Mouse (Mus musculus) A20 (cell line): ENCODE data around the gene Celf2.

Experiments used
- DNase-seq: peaks from one replicate; pipeline ENCODE4 v3.0.0-alpha.2; 2011; ENCODE audit warnings: low read depth, low spot score

The Celf2 gene

DNA sequence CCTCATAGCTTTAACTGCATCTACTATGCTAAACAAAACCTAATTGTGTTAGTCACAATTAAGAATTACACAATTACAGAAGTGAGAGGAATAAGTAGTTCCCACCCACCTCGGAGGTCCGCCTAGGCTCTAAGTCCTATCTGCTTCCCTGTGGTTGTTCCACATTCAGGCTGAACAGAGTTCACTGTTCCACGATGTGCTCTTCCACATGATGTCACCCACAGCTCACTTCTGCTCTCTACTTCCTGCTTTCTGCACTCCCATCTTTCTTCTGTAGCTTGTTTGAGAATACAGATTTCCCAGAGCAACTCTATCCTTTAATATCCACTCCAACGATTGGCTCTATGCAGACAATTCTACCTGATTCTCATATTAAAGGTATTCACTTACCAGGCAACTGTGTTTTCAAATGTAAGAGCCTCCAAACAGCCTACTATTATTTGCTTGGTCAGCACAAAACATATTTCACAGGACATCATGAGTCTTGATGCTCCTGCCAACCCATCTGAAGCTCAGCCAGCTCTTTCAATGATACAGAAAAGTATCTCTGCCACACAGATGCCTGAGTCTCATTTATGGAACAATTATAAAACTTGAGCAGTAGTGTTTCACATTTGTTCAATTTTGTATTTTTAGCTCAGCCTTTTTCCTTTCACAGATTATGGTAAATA lies 769.2 kb downstream of the Celf2 start:
- peak; percentile 30 for DNase-seq

DNA sequence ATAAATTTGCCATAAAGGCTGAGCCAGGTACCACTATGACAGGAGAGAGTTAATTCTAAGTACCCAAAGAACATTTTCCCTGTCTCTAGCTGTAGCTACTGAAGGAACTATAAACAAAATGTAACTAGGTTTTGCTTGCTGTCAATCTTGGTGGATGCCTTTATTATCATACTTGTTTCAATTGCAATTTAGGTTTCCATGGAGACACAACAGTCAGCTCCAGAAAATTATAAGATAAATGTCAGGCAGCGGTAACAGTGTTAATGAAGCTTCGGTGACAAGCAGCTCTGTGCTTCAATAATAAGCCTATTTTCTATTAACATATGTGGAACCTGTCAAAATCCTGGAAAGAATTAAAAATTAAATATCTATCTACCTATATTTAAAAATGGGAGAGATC lies 777.3 kb downstream of the Celf2 start:
- DNase-seq, result no peak

DNA sequence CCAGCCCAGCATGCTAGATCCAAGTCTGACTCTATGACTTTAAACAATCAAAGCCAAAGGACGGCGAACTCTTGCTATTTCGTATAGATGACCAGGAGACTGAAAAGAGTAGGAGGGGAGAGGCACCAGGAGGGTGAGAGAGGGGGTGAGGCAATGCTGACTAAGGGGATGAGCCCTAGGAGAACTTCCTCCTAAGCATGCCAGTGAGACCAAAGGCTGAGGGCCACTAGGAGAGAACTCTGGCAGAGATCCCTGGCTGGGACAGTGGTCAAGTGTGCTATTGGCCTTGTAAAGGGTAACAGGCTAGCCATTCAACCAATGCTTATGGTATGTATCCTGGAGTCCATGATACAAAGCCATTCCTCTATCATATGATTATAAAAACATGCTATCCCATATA lies 778.5 kb downstream of the Celf2 start:
- no peak for DNase-seq

DNA sequence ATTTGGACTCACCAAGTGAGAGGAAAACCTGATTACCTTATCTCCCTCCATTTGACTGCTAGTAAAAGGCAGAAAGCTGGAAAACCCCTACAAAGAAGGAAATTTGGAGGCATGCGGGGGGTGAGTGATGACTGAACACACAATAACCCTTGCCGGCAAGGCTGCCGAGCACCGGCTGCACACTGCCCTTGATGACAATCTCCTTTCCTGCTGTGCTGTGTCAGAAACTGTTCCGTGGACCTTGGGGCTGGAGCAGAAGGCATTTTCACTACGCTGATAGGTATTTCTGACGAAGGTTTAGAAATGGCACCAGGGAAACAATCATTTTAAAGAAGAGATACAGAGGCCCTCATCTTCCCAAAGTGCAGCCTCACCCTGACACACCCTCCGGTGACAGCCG lies 779.4 kb downstream of the Celf2 start:
- DNase-seq, result no peak

DNA sequence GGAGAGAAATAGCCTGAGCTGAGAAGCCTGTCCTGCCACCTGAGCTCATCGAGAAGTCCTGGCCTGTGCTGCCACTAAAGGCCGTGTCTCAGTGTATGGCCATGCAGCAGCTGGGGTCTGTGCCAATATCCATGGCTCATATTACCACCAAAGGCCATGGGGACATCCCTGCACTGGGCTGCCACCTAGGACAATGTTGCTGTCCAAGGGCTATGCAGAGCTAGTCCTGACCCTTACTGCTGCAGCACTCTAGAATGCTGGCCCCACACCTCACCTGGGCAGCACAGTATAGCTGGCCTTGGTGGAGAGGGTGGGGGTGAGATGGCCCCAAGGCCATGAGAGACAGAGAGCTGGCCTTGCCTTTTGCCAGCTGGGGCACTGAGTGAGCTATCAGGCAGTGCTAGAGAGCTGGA lies 780.5 kb downstream of the Celf2 start:
- no peak for DNase-seq

DNA sequence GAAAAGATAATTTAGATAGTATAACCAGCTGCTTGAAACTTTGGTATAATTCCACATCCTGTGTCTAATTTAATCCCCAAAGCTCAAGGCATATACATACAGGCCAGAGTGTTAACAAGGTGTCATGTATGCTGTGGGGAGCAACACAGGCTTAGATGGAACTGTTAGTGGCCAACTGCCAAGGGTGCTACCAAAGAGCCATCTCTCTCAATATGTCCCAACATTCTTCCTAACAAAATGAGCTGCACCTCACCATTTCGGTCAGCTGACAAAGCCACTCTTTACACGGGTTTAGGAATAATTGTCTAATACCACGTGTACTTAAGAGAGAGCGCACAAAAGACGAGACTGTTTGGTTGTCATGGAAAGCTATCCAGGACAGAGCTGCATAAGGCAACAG lies 782.0 kb downstream of the Celf2 start:
- DNase-seq, result no peak

DNA sequence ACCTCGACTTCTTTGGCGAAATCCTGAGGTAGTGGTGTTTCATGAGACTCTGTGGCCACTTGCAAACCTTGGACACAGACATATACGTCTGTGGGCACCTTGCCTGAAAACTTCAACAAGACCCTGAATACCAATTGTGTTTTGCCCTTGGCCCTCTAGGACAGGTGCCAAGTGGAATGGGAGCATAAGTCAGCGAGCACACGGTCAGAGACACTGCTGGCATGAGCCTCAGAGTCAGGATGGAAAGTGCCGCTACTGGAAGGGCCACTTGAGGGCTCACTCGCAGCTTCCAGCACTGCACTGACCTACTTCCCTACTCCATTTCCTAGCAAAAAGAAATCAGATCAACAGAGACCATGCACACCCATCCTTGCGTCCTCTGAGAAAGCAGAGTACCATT lies 783.3 kb downstream of the Celf2 start:
- DNase-seq, result no peak

DNA sequence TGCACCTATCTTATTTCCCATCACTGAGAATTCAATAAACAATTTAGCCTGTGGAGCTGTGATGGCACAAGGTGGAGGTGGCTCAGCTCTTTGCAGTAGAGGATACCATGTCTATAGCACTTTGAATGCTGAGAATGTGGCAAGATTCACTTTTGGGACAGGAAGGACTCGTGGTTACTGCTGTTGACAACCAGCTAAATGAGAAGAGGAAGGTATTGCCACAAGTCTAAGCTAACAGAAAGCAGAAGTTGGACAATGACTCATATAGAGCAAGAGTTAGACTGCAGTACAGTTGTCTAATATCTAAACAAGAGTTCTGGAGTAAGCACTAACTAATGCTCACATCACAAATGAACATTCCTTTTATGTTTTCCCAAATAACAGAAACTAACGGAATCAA lies 785.8 kb downstream of the Celf2 start:
- peak; percentile 86 for DNase-seq

DNA sequence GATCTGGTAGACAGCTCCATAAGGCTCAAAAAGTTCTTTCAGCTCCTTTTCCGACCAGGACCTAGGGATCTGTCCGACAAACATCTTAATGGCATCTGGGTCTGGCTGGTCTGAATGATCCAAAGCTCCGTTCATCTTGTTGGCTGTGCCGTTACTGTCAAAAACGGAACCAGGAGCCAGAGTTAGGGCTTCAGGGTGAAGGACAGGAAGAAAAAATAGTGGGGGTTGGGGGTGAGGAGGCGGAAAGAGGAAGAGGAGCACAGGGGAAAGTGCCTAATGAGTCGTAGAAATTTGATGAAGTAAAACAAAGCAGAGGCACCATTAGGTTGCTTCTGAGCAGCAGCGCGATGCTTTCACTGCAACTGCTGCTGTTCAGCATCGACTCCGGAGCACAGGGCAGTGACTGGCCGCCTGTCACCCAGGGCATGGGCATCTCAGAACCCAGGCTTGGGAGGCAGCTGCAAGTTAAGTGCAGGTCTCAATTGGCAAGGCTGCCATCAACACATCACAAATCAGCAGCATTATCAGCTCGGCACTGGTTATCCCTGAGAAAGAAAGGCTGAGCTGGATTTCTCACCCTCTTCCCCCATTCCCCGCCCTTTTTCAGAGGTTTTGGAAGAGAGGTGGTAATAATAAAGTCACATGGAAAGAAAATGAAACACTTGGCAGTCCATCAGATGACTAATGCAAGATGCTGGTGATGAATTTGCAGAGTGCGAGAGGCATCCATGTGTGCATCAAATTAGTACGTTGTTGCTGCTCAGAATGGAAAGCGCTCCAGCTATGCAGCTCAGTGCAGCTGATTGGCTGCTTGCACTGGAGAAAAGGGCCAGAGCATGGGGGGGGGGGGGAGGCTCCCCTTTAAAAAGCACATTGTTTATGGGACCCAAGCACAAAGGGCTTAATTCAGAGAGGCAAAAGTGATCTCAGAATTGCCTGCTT lies 787.6 kb downstream of the Celf2 start:
- peak; percentile 87 for DNase-seq

DNA sequence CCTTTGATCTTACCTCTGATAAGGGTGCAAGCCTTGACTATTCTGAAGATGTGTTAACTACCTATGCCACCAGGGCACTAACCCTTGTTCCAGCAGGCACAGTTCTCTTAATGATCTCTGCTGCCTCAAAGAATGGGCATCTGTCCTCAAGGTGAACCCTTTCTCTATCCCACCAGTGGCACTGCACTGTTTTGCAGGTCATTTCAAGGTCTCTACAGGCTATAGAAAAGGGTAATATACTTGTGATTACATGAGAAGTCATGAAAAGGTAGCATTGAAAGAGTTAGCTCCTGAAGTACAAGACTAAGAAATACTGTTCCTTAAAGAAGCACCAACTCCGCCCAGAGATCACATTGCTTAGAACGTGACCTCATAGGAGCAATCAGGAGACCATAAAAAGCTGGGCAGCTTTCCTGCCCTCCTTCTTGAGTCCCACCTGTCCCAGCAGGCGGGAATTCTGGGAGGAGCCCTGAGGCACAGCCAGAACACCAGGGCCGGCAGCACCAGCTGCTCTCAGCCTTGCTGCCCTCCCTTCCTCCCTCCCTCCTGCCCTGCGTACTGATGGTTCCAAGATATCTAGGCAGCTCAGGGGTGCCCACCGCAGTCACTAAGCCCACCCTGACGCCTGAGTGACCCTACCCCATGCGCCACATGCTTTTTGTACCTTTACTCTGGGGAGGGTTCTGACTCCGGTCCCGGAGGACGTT lies 788.5 kb downstream of the Celf2 start:
- peak; percentile 85 for DNase-seq

DNA sequence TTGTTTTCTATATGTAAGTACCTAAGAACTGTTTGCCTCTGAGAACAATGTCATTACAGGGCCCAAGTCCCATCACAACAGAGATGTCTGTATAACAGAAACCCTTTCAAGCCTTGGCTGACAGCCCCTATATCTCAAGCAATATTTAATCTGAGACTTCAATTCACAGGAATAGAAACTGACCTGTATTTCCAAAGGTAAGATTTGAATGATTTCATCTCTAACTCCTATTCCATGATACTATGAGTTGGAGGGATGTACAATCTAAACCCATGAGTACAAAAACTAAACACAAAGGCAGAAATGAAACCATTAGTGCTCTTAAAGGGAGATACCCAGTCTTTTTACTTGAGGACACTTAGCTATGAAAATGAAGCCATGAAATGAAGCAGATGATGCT lies 790.5 kb downstream of the Celf2 start:
- peak; percentile 72 for DNase-seq

DNA sequence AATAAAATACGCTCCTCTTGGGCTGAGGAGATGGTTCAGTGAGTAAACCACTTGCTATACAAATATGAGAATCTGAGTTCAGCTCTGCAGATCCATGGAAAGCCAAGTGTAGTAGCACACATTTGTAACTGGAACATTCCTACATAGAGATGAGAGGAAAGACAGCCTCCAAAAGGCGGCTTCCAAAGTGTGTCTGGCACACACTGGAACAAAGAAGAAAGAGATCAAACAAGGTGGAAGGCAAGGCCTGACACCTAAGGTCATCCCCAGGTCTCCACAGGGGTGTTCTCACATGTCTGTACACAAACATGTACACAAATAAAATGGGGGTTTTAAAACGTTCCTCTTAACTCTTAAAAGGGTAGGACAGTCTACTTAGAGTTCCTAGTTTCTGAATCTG lies 791.4 kb downstream of the Celf2 start:
- no peak for DNase-seq

DNA sequence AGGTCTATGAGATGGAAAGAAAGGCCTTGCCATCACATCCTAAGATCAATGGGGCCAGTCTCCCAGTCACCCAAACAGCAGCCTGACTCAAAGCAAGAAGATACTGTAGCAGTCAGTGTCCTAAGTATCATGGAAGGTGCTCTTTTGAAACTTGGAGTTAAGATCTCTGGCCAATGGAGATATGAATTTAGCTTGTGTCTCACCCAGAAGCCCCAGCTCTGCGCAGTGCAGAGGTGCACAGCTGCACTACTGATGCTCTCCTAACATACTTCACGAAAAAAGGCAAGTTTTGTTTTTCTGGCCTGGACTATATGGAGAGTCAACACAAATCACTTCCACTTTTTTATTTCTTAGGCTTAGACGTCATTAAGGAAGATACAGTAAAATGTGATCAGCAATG lies 793.8 kb downstream of the Celf2 start:
- no peak for DNase-seq

DNA sequence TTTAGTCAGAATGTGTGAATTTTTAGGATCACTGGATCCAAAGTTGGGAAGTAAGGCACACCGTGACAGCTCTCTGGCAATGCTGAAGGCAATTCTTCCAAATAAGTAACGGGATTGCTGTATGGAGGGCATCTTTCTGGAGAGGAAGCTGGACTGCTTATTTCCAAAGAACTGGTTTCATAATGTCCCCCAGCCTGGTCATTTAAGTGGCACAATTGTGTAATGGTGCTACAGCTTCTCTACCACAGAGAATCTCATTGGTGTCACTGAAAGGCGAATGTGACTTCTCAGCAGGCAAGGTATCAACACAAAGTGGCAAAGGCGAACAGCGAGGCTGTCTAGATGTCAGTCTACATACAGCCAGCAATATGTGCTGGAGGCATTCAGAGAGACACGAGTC lies 795.8 kb downstream of the Celf2 start:
- DNase-seq, result no peak

DNA sequence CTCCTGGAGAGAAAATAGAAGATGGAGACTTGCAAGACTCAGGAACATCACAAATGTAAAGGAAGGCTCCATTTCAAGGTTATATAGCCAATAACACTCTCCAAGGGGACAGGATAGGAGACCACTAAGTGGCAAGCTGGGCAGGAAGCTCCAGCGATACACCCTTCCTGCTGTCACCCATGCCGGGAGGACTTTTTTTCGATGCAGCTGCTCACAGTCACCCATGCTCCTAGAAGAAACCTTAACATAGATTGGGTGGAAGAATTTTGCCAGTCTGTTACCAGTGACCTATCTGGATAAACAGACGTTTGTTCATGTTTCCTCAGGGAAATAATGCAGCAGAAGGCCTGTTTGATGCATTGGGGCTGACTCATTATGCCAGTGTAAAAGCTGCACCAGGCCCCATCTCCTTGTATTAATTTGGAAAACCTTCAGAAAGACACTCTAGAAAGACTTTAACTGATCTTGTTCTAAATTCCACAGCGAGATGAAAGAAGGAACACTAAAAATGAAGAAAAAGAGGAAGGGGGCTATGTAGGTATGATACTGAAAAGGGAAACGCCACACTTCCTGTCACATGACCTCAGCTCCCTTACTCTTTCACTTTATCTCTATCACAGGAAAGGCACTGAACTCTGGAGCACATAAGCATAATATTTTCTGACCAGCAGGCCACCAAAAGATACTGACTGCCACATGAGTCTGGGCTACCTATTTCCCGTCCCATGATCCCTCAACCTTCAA lies 798.5 kb downstream of the Celf2 start:
- DNase-seq, result peak; percentile 79

DNA sequence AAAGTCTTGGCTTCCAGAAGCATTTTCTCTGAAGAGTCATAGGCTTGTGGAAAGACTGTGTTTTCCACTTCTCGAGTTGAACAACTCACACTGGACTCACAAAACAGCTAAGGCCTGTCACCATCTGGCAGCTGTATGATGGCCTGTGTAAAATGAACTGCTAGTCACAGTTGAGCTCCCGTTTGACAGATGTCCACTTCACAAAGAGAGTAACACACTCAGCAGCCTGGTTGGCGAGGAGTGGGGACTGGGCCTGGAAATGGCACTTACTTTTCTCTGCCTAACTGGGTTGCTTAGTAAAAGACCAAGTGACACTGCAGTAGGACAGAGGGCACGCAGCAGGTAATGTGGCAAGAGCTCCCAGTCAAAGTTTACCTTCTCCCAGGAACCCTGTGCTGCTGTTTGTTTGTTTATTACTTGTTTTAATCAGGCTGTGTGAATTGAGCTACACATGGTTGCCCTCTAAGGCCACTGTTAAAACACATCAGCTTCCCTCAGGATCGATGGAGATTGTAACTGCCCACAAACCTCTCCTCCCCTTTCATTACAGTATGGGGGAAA lies 801.3 kb downstream of the Celf2 start:
- peak; percentile 78 for DNase-seq

DNA sequence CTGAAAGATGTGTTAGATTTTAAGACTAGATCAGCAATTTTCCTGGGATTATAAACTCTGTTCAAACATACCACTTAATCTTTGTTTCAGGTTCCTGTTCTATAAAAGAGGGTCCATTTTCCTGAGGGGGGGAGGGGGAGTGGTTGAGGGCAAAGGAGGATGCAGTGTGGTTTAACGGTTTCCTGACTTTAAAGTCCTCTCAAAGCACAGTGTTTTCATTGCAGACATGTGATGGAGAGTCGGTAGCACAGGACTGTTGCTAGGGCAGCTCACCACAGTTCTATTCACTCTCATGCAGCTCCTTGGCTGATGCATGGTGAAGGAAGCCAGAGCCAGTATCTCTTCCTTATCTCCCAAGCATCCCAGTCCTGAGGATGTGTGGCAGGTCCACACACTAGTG lies 802.1 kb downstream of the Celf2 start:
- DNase-seq, result peak; percentile 79

DNA sequence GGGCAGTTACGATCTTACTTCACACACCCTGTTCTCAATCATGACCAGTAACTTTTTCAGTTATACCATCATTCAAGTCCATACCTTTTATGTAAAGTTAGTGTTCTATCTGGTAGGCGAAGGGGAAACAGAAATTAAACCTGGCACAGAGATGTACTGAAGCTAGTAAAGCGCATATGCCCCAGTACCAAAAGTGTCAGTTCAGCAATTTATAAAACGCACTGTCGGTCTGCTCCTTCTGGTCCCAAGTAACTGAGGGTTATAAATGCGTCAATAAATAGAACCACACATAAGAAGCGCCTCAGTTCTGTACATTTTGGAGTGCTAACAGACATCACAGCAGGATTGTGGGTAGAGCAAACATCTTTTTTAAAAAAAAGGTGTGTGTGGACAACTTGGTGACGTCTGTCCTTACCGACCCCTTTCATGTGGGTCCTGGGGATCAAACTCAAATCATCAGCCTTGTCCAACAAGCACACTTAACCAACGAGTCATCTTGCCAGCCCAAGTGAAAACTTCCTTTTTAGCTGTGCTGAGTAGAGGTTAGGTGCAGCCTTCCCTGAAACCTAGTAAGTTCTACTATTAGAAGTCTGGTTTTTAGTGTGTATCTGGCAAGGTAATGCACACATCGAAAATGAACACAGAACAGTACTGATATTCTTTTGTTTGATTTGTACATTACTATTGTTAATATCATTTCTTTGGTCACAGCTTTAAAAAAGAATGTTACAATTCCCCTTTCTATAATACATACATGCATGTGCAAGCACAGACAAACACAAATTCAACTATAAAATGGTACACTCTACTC lies 803.2 kb downstream of the Celf2 start:
- peak; percentile 72 for DNase-seq

DNA sequence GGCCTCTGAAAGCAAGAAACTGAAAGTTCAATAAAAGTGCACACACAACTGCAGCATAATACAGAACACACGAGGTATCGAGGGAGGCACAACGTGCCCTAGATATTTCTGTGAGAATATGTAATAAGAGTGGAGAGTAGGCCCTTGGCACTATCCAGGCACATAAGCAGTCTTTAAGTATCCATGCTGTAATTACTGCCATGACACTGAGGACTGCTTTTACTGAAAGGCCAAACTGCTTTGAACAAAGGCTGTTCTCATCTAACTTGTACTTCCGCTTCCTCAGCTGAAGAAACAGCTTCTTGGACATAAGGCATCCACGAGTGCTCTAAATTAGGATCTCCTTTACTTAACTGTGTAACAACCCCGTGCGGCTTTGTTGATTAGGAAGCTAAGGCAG lies 803.9 kb downstream of the Celf2 start:
- DNase-seq, result peak; percentile 81

DNA sequence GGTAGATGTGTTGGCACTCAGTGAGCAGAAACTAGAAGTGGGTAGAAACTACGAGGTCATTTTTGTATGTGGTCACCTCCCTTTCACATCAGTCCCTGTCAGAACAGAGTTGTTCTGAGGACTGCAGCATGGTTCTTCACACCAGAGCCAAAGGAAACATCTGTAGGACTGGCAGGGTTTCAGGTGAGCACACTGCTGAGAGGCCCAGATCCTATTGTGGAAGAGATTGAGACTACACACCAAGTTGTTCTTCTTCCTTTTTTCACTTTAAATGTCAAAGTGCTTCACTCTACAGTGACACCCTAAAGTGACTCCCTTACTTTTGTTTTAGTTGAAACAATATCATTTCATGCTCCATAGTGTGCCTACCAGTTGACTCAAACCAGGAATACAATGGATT lies 804.6 kb downstream of the Celf2 start:
- DNase-seq, result peak; percentile 67

DNA sequence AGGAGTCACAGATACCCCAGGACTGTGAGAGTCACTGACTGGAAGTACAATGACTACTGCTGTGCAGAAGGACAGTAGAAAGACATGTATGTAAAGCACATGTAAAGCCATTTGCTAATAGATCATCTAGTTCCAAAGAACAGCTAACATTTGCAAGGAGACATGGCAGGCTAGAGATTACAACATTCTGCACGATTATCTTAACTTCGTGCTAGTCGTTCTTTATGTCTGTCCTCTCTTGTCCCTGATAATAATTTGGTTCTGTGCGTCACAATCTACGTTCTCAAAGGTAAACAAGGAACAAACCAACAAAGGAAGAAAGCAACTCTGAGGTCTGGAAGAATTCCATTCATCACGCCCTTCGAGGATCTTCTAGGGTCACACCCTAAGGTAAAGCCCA lies 805.0 kb downstream of the Celf2 start:
- no peak for DNase-seq
